Mouse (Mus musculus) brain, embryonic 14.5 days (tissue): ENCODE results near the gene Dsp.

Experiments
- CTCF ChIP-seq: fragments of 200-500 bp; IDR thresholded peaks from 2 replicates; pipeline ENCODE4 v1.5.1; 2012; ENCODE audit warnings: inconsistent platforms, mild to moderate bottlenecking, moderate library complexity, borderline replicate concordance; ENCODE audit not compliant: insufficient read depth, insufficient read length; ENCODE audit errors: extremely low read depth
- POLR2A ChIP-seq: fragments of 200-500 bp; IDR thresholded peaks from 2 replicates; pipeline ENCODE4 v1.6.1; 2012; ENCODE audit warnings: mild to moderate bottlenecking, inconsistent platforms, borderline replicate concordance; ENCODE audit not compliant: poor library complexity, insufficient read depth, insufficient read length, severe bottlenecking; ENCODE audit errors: extremely low read depth

DNA sequence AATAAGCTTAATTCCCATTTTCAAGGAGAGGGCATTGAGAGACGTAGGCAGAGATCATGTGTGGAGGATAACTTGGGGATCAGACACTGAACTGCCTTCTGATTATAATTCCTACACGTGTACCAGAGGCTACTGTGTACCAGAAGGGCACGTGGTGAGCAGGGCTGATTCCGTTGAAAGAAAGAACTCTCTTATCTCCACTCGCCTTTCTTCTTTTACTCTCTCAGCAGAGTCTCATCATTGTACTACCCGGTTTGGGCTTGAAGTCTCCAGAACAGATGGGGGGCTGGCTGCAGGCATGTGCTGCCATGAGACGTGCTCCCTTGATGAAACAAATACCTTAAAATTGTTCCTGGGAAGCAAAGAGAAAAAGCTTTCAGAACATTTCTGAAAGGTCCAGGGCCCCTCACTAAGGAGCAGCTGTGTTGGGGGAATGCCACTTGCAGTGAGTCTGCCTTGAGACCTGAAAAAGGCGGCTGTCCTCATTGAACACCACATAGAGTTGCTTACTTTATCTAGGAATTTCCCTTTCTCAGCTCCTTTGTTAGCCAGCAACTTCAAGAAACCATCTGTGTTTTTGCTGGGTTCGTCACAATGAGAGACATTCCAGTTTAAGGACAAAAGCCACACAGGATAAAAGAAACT is 79.2 kb downstream of the Dsp start:
- TF ChIP-seq POLR2A (no peak), CTCF (no peak)
